Mouse (Mus musculus): ENCODE measurements around the gene Cxcl2. TPM values are rescaled to one million over a fixed set of nuclear protein-coding genes. Genes with fewer than 3 reads are reported as not detected.

The Cxcl2 gene
- polyA plus RNA-seq, 1 experiment from 2014 or later = not detected

DNA sequence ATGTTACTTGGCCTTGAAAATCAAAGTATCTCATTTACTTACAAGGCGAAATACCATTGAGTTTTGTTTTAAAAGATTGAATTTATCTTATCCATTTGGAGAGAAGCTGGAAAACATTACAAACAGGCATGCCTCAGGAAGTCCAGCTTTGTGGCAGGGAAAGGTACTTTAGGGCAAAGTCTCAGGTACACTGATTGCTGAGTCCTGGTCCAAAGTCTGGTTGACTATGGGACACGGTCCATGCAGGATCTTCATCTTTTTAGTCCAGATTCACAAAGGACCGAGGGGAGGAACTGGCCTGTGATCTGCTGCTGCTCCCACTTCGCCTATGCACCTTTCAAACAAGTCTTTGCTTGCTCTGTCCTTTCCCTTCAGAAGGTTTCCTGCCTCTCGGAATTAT lies 4.4 kb upstream of the Cxcl2 start:
- Histone ChIP-seq H3K4me3 (replicated peaks) (no peak overlapping the region), H3K4me2 (no peak overlapping the region), H3K36me3 (no peaks in the 10 kb centered on the region), H3K9me3 (no peaks in the 10 kb centered on the region), H3K27me3 (replicated peaks) (peaks cover 14% of the 10 kb centered on the region; the same call in 1 of the 2 replicates), H3K9ac (no peak overlapping the region), H3K27ac (no peak overlapping the region), H3K4me1 (peaks cover 9% of the 10 kb centered on the region; the same call in 1 of the 2 replicates)
- WGBS = 82% methylated on average over 5 of the region's 5 CpGs
- ATAC-seq (ENCODE audit: insufficient read depth, low FRiP score, low read depth) = no peak

- H3K4me3 ChIP-seq (replicated peaks) = no peak overlapping the region
- H3K36me3 ChIP-seq = no peaks in the 10 kb centered on the region
- peaks cover 21% of the 10 kb centered on the region for H3K27me3 ChIP-seq (replicated peaks)
- no peak overlapping the region for H3K27ac ChIP-seq
- H3K4me2 ChIP-seq = no peak overlapping the region
- no peaks in the 10 kb centered on the region for H3K9me3 ChIP-seq
- no peak for ATAC-seq (ENCODE audit: insufficient read depth, low FRiP score, low read depth)
- H3K9ac ChIP-seq = no peak overlapping the region
- H3K4me1 ChIP-seq = peaks cover 9% of the 10 kb centered on the region; the same call in 1 of the 2 replicates
- WGBS = 46% methylated on average over 7 of the region's 7 CpGs
Observed at GRCm38 (mm10) chr5:90900147-90900546, 3.5 kb upstream of the Cxcl2 start.

DNA sequence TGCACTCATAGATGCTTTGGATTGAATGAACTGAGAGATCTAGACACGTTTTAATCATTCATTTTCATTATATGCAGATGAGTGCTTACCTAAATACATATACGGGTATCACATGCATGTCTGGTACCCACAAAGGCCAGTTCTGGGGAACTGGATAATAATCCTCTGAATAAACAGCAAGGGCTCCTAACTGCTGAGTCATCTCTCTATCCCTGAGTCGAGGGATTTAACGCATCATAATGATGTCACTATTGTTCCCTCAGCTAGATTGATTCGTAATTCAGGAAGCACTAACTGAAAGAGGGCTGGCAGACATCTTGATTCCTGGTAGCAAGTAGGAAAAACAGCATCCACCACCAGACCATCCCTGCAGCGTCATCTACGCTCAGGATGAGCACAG lies 3.0 kb upstream of the Cxcl2 start:
- H3K9me3 ChIP-seq = no peaks in the 10 kb centered on the region
- no peak overlapping the region for H3K4me3 ChIP-seq (replicated peaks)
- no peak overlapping the region for H3K27ac ChIP-seq
- 71% methylated on average over 7 of the region's 7 CpGs for WGBS
- ATAC-seq (ENCODE audit: insufficient read depth, low FRiP score, low read depth) = no peak
- peaks cover 21% of the 10 kb centered on the region for H3K27me3 ChIP-seq (replicated peaks)
- no peak overlapping the region for H3K9ac ChIP-seq
- peaks cover 9% of the 10 kb centered on the region; the same call in 1 of the 2 replicates for H3K4me1 ChIP-seq
- H3K36me3 ChIP-seq = no peaks in the 10 kb centered on the region
- no peak overlapping the region for H3K4me2 ChIP-seq

GRCm38 (mm10) chr5:90902380-90903260 lies 1.1 kb upstream of the Cxcl2 start:
- WGBS = 12% methylated on average over 10 of the region's 10 CpGs
- Histone ChIP-seq H3K4me3 (replicated peaks) (peak overlapping the region; percentile 30), H3K27ac (no peak overlapping the region), H3K27me3 (replicated peaks) (peaks cover 21% of the 10 kb centered on the region), H3K36me3 (no peaks in the 10 kb centered on the region), H3K9me3 (no peaks in the 10 kb centered on the region), H3K4me1 (peaks cover 9% of the 10 kb centered on the region; the same call in 1 of the 2 replicates), H3K9ac (no peak overlapping the region), H3K4me2 (peak overlapping the region; percentile 71)
- ATAC-seq (ENCODE audit: insufficient read depth, low FRiP score, low read depth) = no peak

DNA sequence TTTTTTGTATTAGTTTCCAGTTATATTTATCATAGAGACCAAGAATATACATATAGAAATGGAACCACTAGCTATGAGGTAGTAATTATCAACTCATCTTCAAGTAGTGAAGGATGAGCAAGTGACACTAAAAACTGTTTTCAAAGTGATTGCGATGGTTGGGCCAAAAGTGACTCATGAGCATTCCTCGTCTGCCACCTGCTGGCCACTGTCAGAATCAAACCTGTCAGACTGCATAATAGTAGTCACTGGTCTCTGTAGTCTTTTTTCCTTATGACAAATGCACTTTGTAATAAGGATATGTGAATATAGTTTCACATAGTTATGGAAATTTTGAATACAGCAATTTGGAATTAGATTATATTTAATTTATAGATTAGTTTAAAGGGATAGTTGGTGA lies 5.3 kb downstream of the Cxcl2 start:
- Histone ChIP-seq H3K9me3 (no peaks in the 10 kb centered on the region), H3K4me2 (no peak overlapping the region), H3K36me3 (no peaks in the 10 kb centered on the region), H3K9ac (no peak overlapping the region), H3K27me3 (replicated peaks) (peaks cover 11% of the 10 kb centered on the region), H3K4me1 (no peaks in the 10 kb centered on the region), H3K27ac (no peak overlapping the region), H3K4me3 (replicated peaks) (no peak overlapping the region)
- 3% methylated on average over 2 of the region's 2 CpGs for WGBS
- ATAC-seq (ENCODE audit: insufficient read depth, low FRiP score, low read depth) = no peak

DNA sequence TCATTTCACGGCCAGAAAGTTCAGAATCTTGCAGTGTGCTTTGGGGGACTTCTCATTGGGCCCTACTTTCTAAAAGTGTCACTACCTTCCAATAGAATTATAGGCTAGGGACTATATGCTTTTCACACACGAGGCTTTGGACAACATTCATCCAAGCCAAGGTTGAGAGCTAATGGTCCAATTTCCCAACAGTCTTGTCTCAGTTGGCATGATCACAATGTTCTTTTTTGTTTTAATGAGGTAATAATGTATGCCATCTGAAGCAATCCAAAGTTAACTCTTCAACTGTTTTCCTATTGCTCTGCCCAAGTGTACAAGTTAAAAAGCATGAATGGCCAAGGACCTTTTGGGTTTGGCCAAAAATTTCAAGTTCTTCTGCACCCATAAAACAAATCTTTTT lies 15.8 kb downstream of the Cxcl2 start:
- Histone ChIP-seq H3K27me3 (replicated peaks) (no peaks in the 10 kb centered on the region), H3K4me2 (no peak overlapping the region), H3K4me1 (no peaks in the 10 kb centered on the region), H3K9me3 (no peaks in the 10 kb centered on the region), H3K4me3 (replicated peaks) (no peak overlapping the region), H3K9ac (no peak overlapping the region), H3K36me3 (no peaks in the 10 kb centered on the region), H3K27ac (no peak overlapping the region)
- WGBS = 79% methylated on average over 2 of the region's 2 CpGs
- no peak for ATAC-seq (ENCODE audit: insufficient read depth, low FRiP score, low read depth)

GRCm38 (mm10) chr5:90922958-90923357 lies 19.3 kb downstream of the Cxcl2 start:
- H3K27me3 ChIP-seq (replicated peaks) = no peaks in the 10 kb centered on the region
- no peaks in the 10 kb centered on the region for H3K4me1 ChIP-seq
- no peak overlapping the region for H3K4me2 ChIP-seq
- no peaks in the 10 kb centered on the region for H3K36me3 ChIP-seq
- WGBS = 86% methylated on average over 4 of the region's 4 CpGs
- no peak for ATAC-seq (ENCODE audit: insufficient read depth, low FRiP score, low read depth)
- H3K27ac ChIP-seq = no peak overlapping the region
- H3K9ac ChIP-seq = no peak overlapping the region
- H3K4me3 ChIP-seq (replicated peaks) = no peak overlapping the region
- no peaks in the 10 kb centered on the region for H3K9me3 ChIP-seq

- H3K9ac ChIP-seq = no peak overlapping the region
- H3K27ac ChIP-seq = peak overlapping the region; percentile 97
- no peaks in the 10 kb centered on the region for H3K27me3 ChIP-seq (replicated peaks)
- peak overlapping the region; percentile 63 for H3K4me2 ChIP-seq
- H3K4me1 ChIP-seq = peaks cover 4% of the 10 kb centered on the region; the same call in 1 of the 2 replicates
- no peaks in the 10 kb centered on the region for H3K9me3 ChIP-seq
- ATAC-seq (ENCODE audit: insufficient read depth, low FRiP score, low read depth) = 0 out of 2 replicates have a peak, but pooled peaks have one; percentile 4
- H3K36me3 ChIP-seq = no peaks in the 10 kb centered on the region
- peak overlapping the region; percentile 74 for H3K4me3 ChIP-seq (replicated peaks)
- WGBS = 27% methylated on average over 2 of the region's 2 CpGs
Observed at GRCm38 (mm10) chr5:90930546-90930945, 26.9 kb downstream of the Cxcl2 start.

DNA sequence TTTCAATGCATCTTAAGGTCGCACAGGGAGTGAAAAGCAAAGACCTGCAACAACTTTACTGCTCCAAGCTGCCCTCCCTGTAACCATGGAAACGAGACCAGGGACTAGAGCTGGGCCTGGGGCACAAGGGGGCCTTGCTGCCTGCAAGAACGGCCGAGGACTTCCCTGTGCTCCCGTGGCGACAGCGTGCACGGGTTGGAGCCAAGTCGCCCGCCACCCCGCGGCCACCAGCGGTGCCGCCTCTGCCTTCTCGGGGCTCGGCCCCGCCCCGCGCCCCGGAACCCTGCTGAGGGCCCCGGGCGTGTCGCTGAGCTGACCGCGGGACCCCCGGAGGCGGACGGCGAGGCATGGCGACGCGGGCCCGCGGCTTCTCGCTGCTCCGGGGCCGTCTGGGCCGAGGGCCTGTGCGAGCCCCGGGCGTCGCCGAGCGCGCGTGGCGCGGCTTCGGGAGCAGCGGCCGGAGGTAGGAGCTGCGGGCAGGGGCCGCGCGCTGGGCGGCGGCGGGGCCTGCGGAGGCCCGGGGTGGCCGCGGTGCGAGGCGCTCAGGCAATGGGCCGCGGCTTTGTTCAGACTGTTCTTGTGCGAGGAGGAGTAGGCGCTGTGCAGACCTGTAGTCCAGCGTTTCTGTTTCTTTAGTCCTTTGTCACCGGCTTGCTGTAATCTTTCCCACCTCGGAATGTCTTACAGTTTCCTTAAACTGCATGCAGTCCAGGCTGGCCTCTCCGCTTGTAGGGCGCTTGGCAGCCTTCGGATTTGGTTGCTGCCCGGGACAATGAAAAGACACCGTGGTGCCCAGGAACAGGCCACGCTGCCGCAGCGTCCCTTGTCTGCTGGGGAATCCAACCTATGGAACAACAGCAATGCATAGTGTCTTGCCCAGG lies 27.5 kb downstream of the Cxcl2 start, which contains the start of gene Mthfd2l:
Gene Mthfd2l (plus strand): TSS at position 147 of the 881 bp plus-strand sequence.
- no peaks in the 10 kb centered on the region for H3K9me3 ChIP-seq
- H3K27ac ChIP-seq = peak within 1 kb of the TSS; percentile 97
- under 1% methylated on average over 76 of the region's 79 CpGs for WGBS
- H3K9ac ChIP-seq = peak within 1 kb of the TSS; percentile 81
- no peaks in the 10 kb centered on the region for H3K36me3 ChIP-seq
- peak; percentile 98 for ATAC-seq (ENCODE audit: insufficient read depth, low FRiP score, low read depth)
- peaks cover 4% of the 10 kb centered on the region; the same call in 1 of the 2 replicates for H3K4me1 ChIP-seq
- H3K4me2 ChIP-seq = peak within 1 kb of the TSS; percentile 63
- peak within 1 kb of the TSS; percentile 74 for H3K4me3 ChIP-seq (replicated peaks)
- H3K27me3 ChIP-seq (replicated peaks) = no peaks in the 10 kb centered on the region

DNA sequence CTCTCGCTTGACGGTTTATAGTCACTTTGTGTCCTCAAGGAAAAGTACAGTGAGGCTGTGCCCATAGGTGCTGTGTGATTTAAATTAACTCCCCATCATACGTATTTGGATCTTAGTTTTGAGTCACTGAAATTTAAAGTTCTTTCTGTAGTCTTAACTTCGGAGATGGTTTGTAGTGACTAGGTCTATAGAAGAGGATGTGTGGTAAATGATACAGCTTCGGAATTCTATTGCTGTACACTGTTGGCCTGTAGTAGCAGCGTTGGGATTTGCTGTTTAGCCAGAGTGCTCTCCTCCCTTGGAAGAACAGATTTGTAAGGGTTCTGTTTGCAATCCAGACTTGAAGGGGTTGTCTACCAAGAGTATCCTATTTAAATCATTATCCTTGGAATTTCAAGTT lies 28.2 kb downstream of the Cxcl2 start:
- H3K27me3 ChIP-seq (replicated peaks) = no peaks in the 10 kb centered on the region
- 6% methylated on average over 6 of the region's 6 CpGs for WGBS
- no peaks in the 10 kb centered on the region for H3K36me3 ChIP-seq
- no peaks in the 10 kb centered on the region for H3K9me3 ChIP-seq
- H3K4me3 ChIP-seq (replicated peaks) = peak overlapping the region; percentile 74
- peak overlapping the region; percentile 63 for H3K4me2 ChIP-seq
- ATAC-seq (ENCODE audit: insufficient read depth, low FRiP score, low read depth) = no peak
- H3K4me1 ChIP-seq = peaks cover 4% of the 10 kb centered on the region; the same call in 1 of the 2 replicates
- peak overlapping the region; percentile 81 for H3K9ac ChIP-seq
- H3K27ac ChIP-seq = peak overlapping the region; percentile 97

DNA sequence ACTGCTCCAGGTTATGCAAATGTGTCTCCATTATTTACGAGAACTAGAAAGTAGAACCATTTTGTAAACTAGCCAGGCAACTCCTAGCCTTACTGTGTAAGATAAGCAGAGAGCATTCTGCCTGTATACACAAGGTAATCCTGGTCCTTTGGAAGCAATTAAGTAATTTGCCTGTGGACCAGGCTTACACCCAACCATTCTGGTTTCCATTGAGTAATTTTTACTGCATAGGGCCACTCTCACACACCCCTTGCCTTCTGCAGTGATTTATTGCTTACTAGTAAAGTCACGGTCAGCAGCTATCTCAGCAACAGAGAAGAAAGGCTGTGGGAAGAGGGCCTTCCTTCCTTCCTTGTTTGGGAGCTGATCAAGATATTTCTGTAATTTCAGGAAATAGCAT lies 33.0 kb downstream of the Cxcl2 start:
- Histone ChIP-seq H3K27ac (no peak overlapping the region), H3K4me3 (replicated peaks) (no peak overlapping the region), H3K4me1 (peaks cover 4% of the 10 kb centered on the region; the same call in 1 of the 2 replicates), H3K9ac (no peak overlapping the region), H3K27me3 (replicated peaks) (no peaks in the 10 kb centered on the region), H3K36me3 (no peaks in the 10 kb centered on the region), H3K9me3 (no peaks in the 10 kb centered on the region), H3K4me2 (no peak overlapping the region)
- no peak for ATAC-seq (ENCODE audit: insufficient read depth, low FRiP score, low read depth)
- WGBS = 44% methylated on average over 2 of the region's 2 CpGs
